Mouse (Mus musculus) left cerebral cortex, adult 6 months (tissue): ENCODE measurements around the gene Ifnl2. TPM values are rescaled to one million over a fixed set of nuclear protein-coding genes. Genes with fewer than 3 reads are reported as not detected.

Experiments
- long read RNA-seq, 2 experiments: library from polyadenylated mRNA; unstranded; transcript quantifications; one replicate each; pipeline ENCODE4 v2.0.0; 2019 to 2020
- polyA plus RNA-seq: library from polyadenylated mRNA; unstranded; fragments of <200 nt; fragmentation: Nextera tagmentation; gene quantifications from 2 replicates; pipeline ENCODE4 v1.2.3, GENCODE M21; 2021

The Ifnl2 gene
- not detected in 2 replicates for polyA plus RNA-seq
- long read RNA-seq, experiment 1, result 0 reads
- long read RNA-seq, experiment 2, result 0 reads

DNA sequence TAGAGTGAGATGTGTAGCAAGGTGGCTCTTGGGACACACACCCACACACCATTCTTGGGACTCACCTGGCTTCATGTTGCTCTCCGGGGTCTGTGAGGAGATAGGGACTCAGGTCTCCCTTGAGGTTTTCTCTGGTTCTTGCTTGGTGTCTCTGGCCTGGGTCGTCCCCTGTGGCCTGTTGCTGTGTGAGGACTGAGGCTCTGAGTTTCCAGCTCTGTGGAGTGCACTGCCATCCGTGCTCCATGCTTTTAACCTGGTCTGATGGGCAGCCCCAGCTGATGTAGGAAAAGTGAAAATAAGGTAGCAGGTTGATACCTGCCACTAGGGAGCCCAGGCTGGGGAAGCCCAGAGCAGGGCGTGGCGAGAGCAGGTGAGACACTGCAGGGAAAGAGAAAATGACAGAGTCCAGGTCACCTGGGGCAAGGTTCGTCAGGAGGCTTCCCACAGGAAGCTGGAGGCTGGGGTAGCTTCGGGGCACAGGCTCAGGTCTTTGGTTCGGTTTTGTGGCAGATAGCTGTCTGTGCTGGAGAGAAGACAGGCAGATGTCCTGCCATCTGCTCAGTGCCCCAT is at the start of gene Ifnl2:
TSS of gene Ifnl2 (minus strand) at position 51 of the 570 bp plus-strand sequence.

DNA sequence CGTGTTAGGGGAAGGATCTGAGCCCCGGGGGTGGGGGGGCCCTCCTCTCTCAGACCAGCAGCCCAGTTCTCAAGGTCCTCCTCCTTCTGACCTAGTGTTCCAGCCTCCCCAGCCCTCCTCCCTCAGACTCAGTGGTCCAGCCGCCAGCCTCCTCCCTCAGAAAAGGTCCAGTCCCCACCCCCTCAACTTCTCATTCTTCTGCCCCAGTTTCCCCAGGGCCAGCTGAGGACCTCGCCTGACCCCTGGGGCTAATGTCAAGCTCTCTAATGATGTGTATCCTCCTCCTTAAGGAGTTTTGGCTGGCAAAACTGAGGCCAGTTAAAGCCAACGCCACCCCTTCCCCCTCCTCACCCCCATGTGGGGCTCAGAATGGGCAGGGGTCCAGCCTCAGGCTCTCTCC is 36.9 kb upstream of the Ifnl2 start, which contains the start of gene Nccrp1:
TSS of gene Nccrp1 (minus strand) at position 101 of the 400 bp plus-strand sequence.

DNA sequence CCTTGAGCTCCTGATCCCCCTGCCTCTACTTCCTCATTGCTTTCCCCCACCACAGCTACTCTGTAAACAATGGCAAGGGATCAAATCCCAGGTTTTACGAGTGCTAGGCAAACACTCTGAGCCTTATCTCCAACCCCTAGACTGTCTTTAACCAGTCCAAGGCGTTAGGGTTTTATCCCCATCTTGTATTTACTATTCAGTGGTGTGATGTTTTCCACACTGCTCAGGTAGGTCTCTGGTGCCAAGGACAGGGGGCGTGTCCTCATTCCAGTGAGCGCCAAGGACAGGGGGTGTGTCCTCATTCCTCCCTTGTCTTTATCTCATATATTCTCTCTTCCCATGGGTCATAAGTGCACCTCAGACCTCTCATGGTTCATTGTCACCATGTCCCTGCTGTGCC is 30.3 kb upstream of the Ifnl2 start, which contains the start of gene Sycn:
TSS of gene Sycn (plus strand) at position 360 of the 400 bp plus-strand sequence.

DNA sequence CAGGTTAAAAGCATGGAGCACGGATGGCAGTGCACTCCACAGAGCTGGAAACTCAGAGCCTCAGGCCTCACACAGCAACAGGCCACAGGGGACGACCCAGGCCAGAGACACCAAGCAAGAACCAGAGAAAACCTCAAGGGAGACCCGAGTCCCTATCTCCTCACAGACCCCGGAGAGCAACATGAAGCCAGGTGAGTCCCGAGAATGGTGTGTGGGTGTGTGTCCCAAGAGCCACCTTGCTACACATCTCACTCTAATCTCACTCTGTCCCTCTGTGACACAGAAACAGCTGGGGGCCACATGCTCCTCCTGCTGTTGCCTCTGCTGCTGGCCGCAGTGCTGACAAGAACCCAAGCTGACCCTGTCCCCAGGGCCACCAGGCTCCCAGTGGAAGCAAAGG is 12.3 kb upstream of the Ifnl2 start, which contains the start of gene Ifnl3:
TSS of gene Ifnl3 (plus strand) at position 301 of the 400 bp plus-strand sequence.

Other genes with a start within 250 kb of the Ifnl2 start
- gene Eid2, start 242.6 kb downstream of the Ifnl2 start, polyA plus RNA-seq, result 7.4 and 8.2 TPM in 2 replicates
- 28.4 and 33.0 TPM in 2 replicates for gene Eid2b, start 232.7 kb downstream of the Ifnl2 start, polyA plus RNA-seq
- 0.48 and 1.1 TPM in 2 replicates for gene Selenov, start 219.3 kb downstream of the Ifnl2 start, polyA plus RNA-seq
- 2.5 and 2.6 TPM in 2 replicates for gene Dll3, start 208.2 kb downstream of the Ifnl2 start, polyA plus RNA-seq
- 78.9 and 84.1 TPM in 2 replicates for gene Timm50, start 198.4 kb downstream of the Ifnl2 start, polyA plus RNA-seq
- 37.9 and 54.9 TPM in 2 replicates for gene Supt5, start 171.7 kb downstream of the Ifnl2 start, polyA plus RNA-seq
- gene Rps16, start 159.8 kb downstream of the Ifnl2 start, polyA plus RNA-seq, result 1,527 and 1,591 TPM in 2 replicates
- gene Plekhg2, start 137.9 kb downstream of the Ifnl2 start, polyA plus RNA-seq, result 0.76 and 0.94 TPM in 2 replicates
- 0.63 and 1.9 TPM in 2 replicates for gene Zfp36, start 130.2 kb downstream of the Ifnl2 start, polyA plus RNA-seq
- 67.8 and 75.0 TPM in 2 replicates for gene Med29, start 117.7 kb downstream of the Ifnl2 start, polyA plus RNA-seq
- 36.9 and 42.4 TPM in 2 replicates for gene Paf1, start 117.5 kb downstream of the Ifnl2 start, polyA plus RNA-seq
- 5.8 and 7.2 TPM in 2 replicates for gene Gmfg, start 73.0 kb downstream of the Ifnl2 start, polyA plus RNA-seq
- gene Lrfn1, start 58.5 kb downstream of the Ifnl2 start, polyA plus RNA-seq, result 4.3 and 24.4 TPM in 2 replicates
- not detected in 2 replicates for gene Ifnl3, start 12.4 kb upstream of the Ifnl2 start, polyA plus RNA-seq
- not detected in 2 replicates for gene Sycn, start 30.4 kb upstream of the Ifnl2 start, polyA plus RNA-seq
- 0.09 TPM in 1 of 2 replicates, not detected in the other for gene Nccrp1, start 36.8 kb upstream of the Ifnl2 start, polyA plus RNA-seq
- 7.5 and 9.2 TPM in 2 replicates for gene Samd4b, start 87.7 kb upstream of the Ifnl2 start, polyA plus RNA-seq
- gene Pak4, start 87.7 kb upstream of the Ifnl2 start, polyA plus RNA-seq, result 5.4 and 6.1 TPM in 2 replicates
- 0.59 and 0.70 TPM in 2 replicates for gene Acp7, start 120.9 kb upstream of the Ifnl2 start, polyA plus RNA-seq
- 14.4 and 14.5 TPM in 2 replicates for gene Fbxo27, start 182.4 kb upstream of the Ifnl2 start, polyA plus RNA-seq
- 2.5 and 4.3 TPM in 2 replicates for gene Fbxo17, start 206.3 kb upstream of the Ifnl2 start, polyA plus RNA-seq
- gene Mrps12, start 231.4 kb upstream of the Ifnl2 start, polyA plus RNA-seq, result 233 and 280 TPM in 2 replicates
- 11.2 and 15.1 TPM in 2 replicates for gene Sars2, start 231.5 kb upstream of the Ifnl2 start, polyA plus RNA-seq
- 1.3 and 1.8 TPM in 2 replicates for gene Ccer2, start 245.7 kb upstream of the Ifnl2 start, polyA plus RNA-seq